Mouse (Mus musculus) C2C12 (cell line): ENCODE measurements at regions not wholly inside any gene's neighbourhood (a gene's known extent, or its start where the extent isn't known, plus 50 kb on each side); places are given as distances from the start of the nearest gene placed in this dataset.

Source experiments
- CTCF ChIP-seq: IDR thresholded peaks from one replicate; pipeline ENCODE4 v1.5.1; 2011; ENCODE audit not compliant: control insufficient read depth, insufficient read depth, insufficient read length
- FOSL1 ChIP-seq: IDR thresholded peaks from one replicate; pipeline ENCODE4 v1.8.0; 2011; ENCODE audit warnings: mild to moderate bottlenecking, low read length; ENCODE audit not compliant: poor library complexity, insufficient read depth, severe bottlenecking
- MAX ChIP-seq: IDR thresholded peaks from one replicate; pipeline ENCODE4 v1.6.1; 2011; ENCODE audit warnings: mild to moderate bottlenecking, control low read depth
- MYOG ChIP-seq: IDR thresholded peaks from one replicate; pipeline ENCODE4 v1.6.1; 2011; ENCODE audit not compliant: control insufficient read depth, insufficient read length; ENCODE audit errors: extremely low read depth

DNA sequence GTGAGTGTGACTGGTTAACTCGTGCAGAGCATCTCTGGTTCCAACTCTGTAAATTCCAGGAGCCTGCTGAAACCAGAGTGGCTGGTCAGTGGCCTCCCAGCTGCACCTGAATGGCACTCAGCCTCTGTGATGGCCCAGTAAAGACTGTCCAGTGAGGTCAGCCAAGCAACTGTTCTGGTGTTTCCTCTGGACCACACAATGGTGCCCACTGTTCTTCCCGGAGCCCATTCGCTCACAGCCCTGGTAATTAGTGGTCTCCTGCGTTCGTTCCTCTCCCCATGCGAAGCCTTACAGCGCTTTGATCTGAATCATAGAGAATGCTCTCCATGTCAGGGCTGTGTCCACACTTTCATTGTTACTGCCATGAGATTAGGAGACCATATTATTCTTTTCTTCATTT lies 75.5 kb downstream of the Enkur start:
- TF ChIP-seq CTCF (no peak), MAX (no peak), MYOG (no peak), FOSL1 (no peak)
